ENCODE assay signal across 12 mouse cellular contexts in the genomic region with DNA sequence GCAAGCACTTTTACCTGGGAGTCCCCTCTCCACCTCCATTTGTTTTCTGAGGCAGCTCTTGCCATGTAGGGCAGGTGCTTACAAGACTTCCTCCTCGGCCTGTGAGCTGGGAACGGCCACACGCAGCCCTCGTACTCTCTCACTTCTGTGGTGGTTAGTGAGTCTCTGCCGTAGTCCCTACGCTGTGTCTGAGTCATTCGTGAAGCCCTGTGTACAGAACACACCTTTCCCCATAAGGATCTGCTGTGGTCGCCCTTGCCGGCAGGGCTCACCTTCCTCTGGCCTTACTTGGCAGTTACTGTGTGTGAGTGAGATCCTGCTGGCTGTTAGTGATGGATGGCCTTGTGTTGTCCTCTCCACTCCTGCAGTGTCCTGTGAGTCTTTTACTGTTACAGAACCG. TPM values are rescaled to one million over a fixed set of nuclear protein-coding genes. Genes with fewer than 3 reads are reported as not detected.
DNase-seq lines count a peak whose midpoint lies in the region; ATAC-seq lines count a peak whose summit lies in the region.
"Had no signal": no experiment of that assay in that cellular context is flagged by ENCODE, and none has a peak within 500 bp of the region (broad histone marks: within the 10 kb centered on the region; RNA-seq: fewer than 3 reads in every experiment).

No protein-coding gene starts in this region.

- WGBS in heart, embryonic 16.5 days: 74% methylated on average over 10 of the region's 10 CpGs
- WGBS in neural tube, embryonic 15.5 days: 89% methylated on average over 10 of the region's 10 CpGs
- WGBS in intestine, embryonic 16.5 days: 82% methylated on average over 10 of the region's 10 CpGs

- H3K9me3 ChIP-seq in heart, embryonic 16.5 days (replicated peaks; ENCODE audit: control insufficient read depth, low read length): no peaks in the 10 kb centered on the region
- no peaks in the 10 kb centered on the region for H3K9me3 ChIP-seq in neural tube, embryonic 15.5 days (replicated peaks)
- no peaks in the 10 kb centered on the region for H3K9me3 ChIP-seq in intestine, embryonic 16.5 days (ENCODE audit: control insufficient read depth, low read length)
- H3K9me3 ChIP-seq: limb, embryonic 15.5 days; neural tube, embryonic 12.5 days had no signal

- no peak for ATAC-seq in heart, embryonic 16.5 days (replicated peaks; ENCODE audit: extremely low read depth, insufficient read depth, low FRiP score)
- ATAC-seq in neural tube, embryonic 15.5 days (ENCODE audit: low FRiP score): no peak
- ATAC-seq in intestine, embryonic 16.5 days: no peak

- H3K9ac ChIP-seq in heart, embryonic 16.5 days (ENCODE audit: low read length): no peak overlapping the region
- no peak overlapping the region for H3K9ac ChIP-seq in neural tube, embryonic 15.5 days (replicated peaks)
- no peak overlapping the region for H3K9ac ChIP-seq in intestine, embryonic 16.5 days (ENCODE audit: low read depth, low read length)
- H3K9ac ChIP-seq: limb, embryonic 15.5 days; neural tube, embryonic 12.5 days had no signal

- DNase-seq in heart, postnatal 25 days (ENCODE audit: low spot score): no peak
- peak; percentile 15 for DNase-seq in spleen, adult 12 weeks (ENCODE audit: low spot score)
- DNase-seq in spleen, postnatal 14 days (ENCODE audit: low spot score in 2 of 2): no peak
- DNase-seq in thymus, postnatal 36 days: peak; percentile 61 to 68
- no peak for DNase-seq in left cerebral cortex, adult 8-10 months (ENCODE audit: low spot score in 2 of 2)

- H3K4me1 ChIP-seq in heart, embryonic 16.5 days (ENCODE audit: control insufficient read depth, insufficient read depth, low read length): peaks cover 16% of the 10 kb centered on the region
- 0 out of 2 replicates have a peak, but pooled peaks cover 7% of the 10 kb centered on the region for H3K4me1 ChIP-seq in neural tube, embryonic 15.5 days
- H3K4me1 ChIP-seq in intestine, embryonic 16.5 days (ENCODE audit: control insufficient read depth, insufficient read depth, low read length): no peaks in the 10 kb centered on the region
- H3K4me1 ChIP-seq: limb, embryonic 15.5 days; neural tube, embryonic 12.5 days had no signal

- peaks cover 39% of the 10 kb centered on the region for H3K36me3 ChIP-seq in heart, embryonic 16.5 days (ENCODE audit: control insufficient read depth, insufficient read depth)
- H3K36me3 ChIP-seq in neural tube, embryonic 15.5 days: peaks cover 65% of the 10 kb centered on the region
- peaks cover 24% of the 10 kb centered on the region for H3K36me3 ChIP-seq in intestine, embryonic 16.5 days (ENCODE audit: control insufficient read depth, insufficient read depth, low read length)

- no peaks in the 10 kb centered on the region for H3K27me3 ChIP-seq in heart, embryonic 16.5 days (ENCODE audit: control insufficient read depth, insufficient read depth, low read length)
- no peaks in the 10 kb centered on the region for H3K27me3 ChIP-seq in neural tube, embryonic 15.5 days (replicated peaks)
- H3K27me3 ChIP-seq in intestine, embryonic 16.5 days (replicated peaks; ENCODE audit: control insufficient read depth, insufficient read depth, low read length): no peaks in the 10 kb centered on the region
- H3K27me3 ChIP-seq: limb, embryonic 15.5 days; neural tube, embryonic 12.5 days had no signal

- intact Hi-C loops in heart, postnatal 25 days (cut with DNase I): no loop called here

- H3K4me2 ChIP-seq in heart, embryonic 16.5 days (ENCODE audit: low read depth, low read length): no peak overlapping the region
- H3K4me2 ChIP-seq in neural tube, embryonic 15.5 days: no peak overlapping the region
- no peak overlapping the region for H3K4me2 ChIP-seq in intestine, embryonic 16.5 days (ENCODE audit: low read depth, low read length)
- H3K4me2 ChIP-seq: heart, embryonic 11.5 days; limb, embryonic 15.5 days; neural tube, embryonic 12.5 days had no signal

- peak overlapping the region; percentile 82 for H3K27ac ChIP-seq in heart, embryonic 16.5 days (ENCODE audit: low read length)
- 0 out of 2 replicates have a peak overlapping the region, but pooled peaks have one; percentile 33 for H3K27ac ChIP-seq in neural tube, embryonic 15.5 days (replicated peaks)
- H3K27ac ChIP-seq in intestine, embryonic 16.5 days (ENCODE audit: low read length): no peak overlapping the region
- H3K27ac ChIP-seq: limb, embryonic 15.5 days; neural tube, embryonic 12.5 days had no signal

- no peak overlapping the region for H3K4me3 ChIP-seq in heart, embryonic 16.5 days (ENCODE audit: low read length)
- H3K4me3 ChIP-seq in neural tube, embryonic 15.5 days (replicated peaks): no peak overlapping the region
- no peak overlapping the region for H3K4me3 ChIP-seq in intestine, embryonic 16.5 days (ENCODE audit: low read length)
- H3K4me3 ChIP-seq: limb, embryonic 15.5 days; neural tube, embryonic 12.5 days had no signal

RNA-seq across cellular contexts. Expression of a gene that starts 23.2 kb away (rescaled TPM):
- 29.9 and 31.7 TPM in 2 replicates for polyA plus RNA-seq in heart, embryonic 16.5 days (2015; fragmentation: Nextera tagmentation; extraction: Ambion mirVana)
- total RNA-seq in heart, postnatal 25 days (2021): 10 to 100 TPM; 16.0 to 16.5 TPM
- polyA plus RNA-seq in neural tube, embryonic 15.5 days (2015; fragmentation: Nextera tagmentation; extraction: Ambion mirVana): 78.3 and 80.5 TPM in 2 replicates
- 10 to 100 TPM; 72.2 to 79.3 (median 73.4) TPM for total RNA-seq in left cerebral cortex, adult 8-10 months (2022)
- 43.2 and 43.3 TPM in 2 replicates for polyA plus RNA-seq in intestine, embryonic 16.5 days (2015; fragmentation: Nextera tagmentation; extraction: Ambion mirVana)

RNA-seq across cellular contexts. Expression of a gene that starts 23.4 kb away (rescaled TPM):
- 55.9 and 60.4 TPM in 2 replicates for polyA plus RNA-seq in heart, embryonic 16.5 days (2015; fragmentation: Nextera tagmentation; extraction: Ambion mirVana)
- total RNA-seq in heart, postnatal 25 days (2021): 10 to 100 TPM; 44.4 to 46.8 TPM
- polyA plus RNA-seq in neural tube, embryonic 15.5 days (2015; fragmentation: Nextera tagmentation; extraction: Ambion mirVana): 128 and 133 TPM in 2 replicates
- total RNA-seq in left cerebral cortex, adult 8-10 months (2022): 10 to 100 TPM; 90.1 to 97.4 (median 94.1) TPM
- 104 TPM in 2 replicates for polyA plus RNA-seq in intestine, embryonic 16.5 days (2015; fragmentation: Nextera tagmentation; extraction: Ambion mirVana)

RNA-seq across cellular contexts. Expression of a gene that starts 24.4 kb away (rescaled TPM):
- 54.9 and 57.5 TPM in 2 replicates for polyA plus RNA-seq in heart, embryonic 16.5 days (2015; fragmentation: Nextera tagmentation; extraction: Ambion mirVana)
- 10 to 100 TPM; 75.8 to 78.4 TPM for total RNA-seq in heart, postnatal 25 days (2021)
- 138 and 149 TPM in 2 replicates for polyA plus RNA-seq in neural tube, embryonic 15.5 days (2015; fragmentation: Nextera tagmentation; extraction: Ambion mirVana)
- 100 to 1,000 TPM; 262 to 275 (median 268) TPM for total RNA-seq in left cerebral cortex, adult 8-10 months (2022)
- polyA plus RNA-seq in intestine, embryonic 16.5 days (2015; fragmentation: Nextera tagmentation; extraction: Ambion mirVana): 46.6 and 51.1 TPM in 2 replicates

RNA-seq across cellular contexts. Expression of a gene that starts 33.7 kb away (rescaled TPM):
- 0.41 TPM in 1 of 2 replicates, not detected in the other for polyA plus RNA-seq in heart, embryonic 16.5 days (2015; fragmentation: Nextera tagmentation; extraction: Ambion mirVana)
- not detected for total RNA-seq in heart, postnatal 25 days (2021)
- polyA plus RNA-seq in neural tube, embryonic 15.5 days (2015; fragmentation: Nextera tagmentation; extraction: Ambion mirVana): 0.68 and 4.4 TPM in 2 replicates
- total RNA-seq in left cerebral cortex, adult 8-10 months (2022): under 1 TPM in 3 of 4 experiments, not detected in 1; 0.27 to 0.61 (median 0.59) TPM
- 207 and 242 TPM in 2 replicates for polyA plus RNA-seq in intestine, embryonic 16.5 days (2015; fragmentation: Nextera tagmentation; extraction: Ambion mirVana)
- polyA plus RNA-seq: embryonic facial prominence, embryonic 11.5 days; neural tube, embryonic 12.5 days had no signal

RNA-seq across cellular contexts. Expression of a gene that starts 57.8 kb away (rescaled TPM):
- polyA plus RNA-seq in heart, embryonic 16.5 days (2015; fragmentation: Nextera tagmentation; extraction: Ambion mirVana): 8.1 and 8.5 TPM in 2 replicates
- total RNA-seq in heart, postnatal 25 days (2021): 10 to 100 TPM; 43.7 to 51.0 TPM
- 11.2 and 13.1 TPM in 2 replicates for polyA plus RNA-seq in neural tube, embryonic 15.5 days (2015; fragmentation: Nextera tagmentation; extraction: Ambion mirVana)
- total RNA-seq in left cerebral cortex, adult 8-10 months (2022): 10 to 100 TPM; 41.2 to 49.0 (median 44.8) TPM
- 6.7 and 7.2 TPM in 2 replicates for polyA plus RNA-seq in intestine, embryonic 16.5 days (2015; fragmentation: Nextera tagmentation; extraction: Ambion mirVana)

Comparison
In these comparisons a context has a peak if more than half of its experiments do, and no peak if none do; other contexts are left out.
1. DNase-seq: peak in spleen, adult 12 weeks (single experiment) and thymus, postnatal 36 days (2 of 2); none in heart, postnatal 25 days (single experiment), spleen, postnatal 14 days (0 of 2) and left cerebral cortex, adult 8-10 months (0 of 2).